Mouse (Mus musculus): Measurements from ENCODE around the gene Plvap. TPM values are rescaled to one million over a fixed set of nuclear protein-coding genes. Genes with fewer than 3 reads are reported as not detected.

The Plvap gene
- total and polyA plus RNA-seq, 3 experiments: 11.7 to 20.4 TPM; not detected in 1

DNA sequence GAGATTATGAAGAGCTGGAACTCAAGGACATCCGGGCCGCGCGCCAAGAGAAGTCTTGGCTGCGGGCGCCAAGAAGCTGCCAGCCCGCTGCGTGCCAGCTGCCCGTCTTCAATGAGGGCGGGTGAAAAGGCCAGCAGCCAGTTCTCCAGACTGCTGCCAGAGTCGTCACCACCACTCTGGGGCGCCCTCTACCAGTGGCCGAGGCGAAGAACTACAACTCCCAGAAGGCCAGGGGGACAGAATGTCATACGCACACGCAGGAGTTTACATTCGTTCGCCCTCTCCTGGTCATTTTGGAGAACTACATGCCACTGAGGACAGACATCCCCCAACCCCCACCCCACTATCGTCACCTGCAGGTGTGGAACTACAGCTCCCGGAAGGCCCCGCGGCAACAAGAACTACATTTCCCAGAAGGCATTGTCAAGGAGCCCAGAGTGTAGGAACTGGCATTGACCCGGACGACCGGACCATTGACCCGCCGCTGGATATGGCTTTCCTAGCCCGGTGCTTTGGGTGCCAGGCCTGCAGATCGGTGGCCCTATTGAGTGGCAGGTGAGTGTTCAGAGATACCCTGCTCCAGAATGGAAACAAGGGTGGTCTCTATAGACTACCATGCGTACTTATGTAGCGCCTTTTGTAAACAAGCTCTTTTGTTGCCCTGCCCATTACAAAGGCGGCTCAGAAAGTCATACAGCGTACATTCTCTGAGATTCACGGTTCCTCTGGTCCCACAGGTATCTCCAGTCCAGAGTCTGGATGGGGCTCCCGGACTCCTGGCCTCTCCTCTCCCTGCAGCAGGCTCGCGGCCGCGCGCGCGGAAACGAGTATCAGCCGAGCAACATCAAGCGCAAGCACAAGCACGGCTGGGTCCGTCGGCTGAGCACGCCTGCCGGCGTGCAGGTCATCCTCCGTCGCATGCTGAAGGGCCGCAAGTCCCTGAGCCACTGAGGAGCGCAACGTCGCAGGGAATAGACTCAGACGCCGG, 46.7 kb downstream of the Plvap start, which contains the start of gene Mrpl34:
Gene Mrpl34, plus strand, starts transcription at position 447 of the 988 bp plus-strand sequence.
- peak; percentile 99 for DNase-seq (ENCODE audit: low read depth, low spot score)
- H3K9me3 ChIP-seq (replicated peaks; ENCODE audit: insufficient read depth, low read length): no peaks in the 10 kb centered on the region
- peaks cover 13% of the 10 kb centered on the region for H3K79me2 ChIP-seq (ENCODE audit: control insufficient read depth, insufficient read depth, low read length, poor library complexity)
- peak within 1 kb of the TSS; percentile 46 for H3K27ac ChIP-seq (ENCODE audit: control insufficient read depth, low read depth, low read length)
- peaks cover 0 to 9% of the 10 kb centered on the region in 2 experiments; a peak in 1 of 4 replicates for H3K36me3 ChIP-seq (ENCODE audit: control insufficient read depth in 1 of 2, insufficient read depth in 2 of 2, low read length in 2 of 2)
- peak within 1 kb of the TSS; percentile 80 for H3K9ac ChIP-seq (ENCODE audit: control insufficient read depth, low read depth, low read length, poor library complexity, severe bottlenecking)
- no peaks in the 10 kb centered on the region for H3K27me3 ChIP-seq (ENCODE audit: control insufficient read depth in 1 of 2, insufficient read depth in 2 of 2, low read length in 2 of 2)
- peaks cover 0 to 18% of the 10 kb centered on the region in 2 experiments; a peak in 2 of 4 replicates for H3K4me1 ChIP-seq (ENCODE audit: control insufficient read depth in 1 of 2, insufficient read depth in 2 of 2, low read length in 2 of 2)
- peak within 1 kb of the TSS; percentile 89 to 95 for H3K4me3 ChIP-seq (ENCODE audit: control insufficient read depth in 1 of 2, insufficient read depth in 1 of 2, low read depth in 2 of 2, low read length in 2 of 2)
- peak in 1 of 2 experiments; percentile 46; a peak in 1 of 4 replicates for TF ChIP-seq EP300 (IDR thresholded peaks at IDR 0.05; ENCODE audit: low read depth in 1 of 2, low read length in 2 of 2)
- TF ChIP-seq MAFK (IDR thresholded peaks at IDR 0.05; ENCODE audit: borderline replicate concordance, low read depth, low read length): no peak
- TF ChIP-seq ZC3H11A (IDR thresholded peaks at IDR 0.05; ENCODE audit: low read depth, low read length): no peak
- TF ChIP-seq CTCF (IDR thresholded peaks at IDR 0.05 in 2 of 3, conservative IDR thresholded peaks at IDR 0.05 in 1 of 3; ENCODE audit: control insufficient read depth in 1 of 3, insufficient read depth in 1 of 3, low read depth in 2 of 3, low read length in 3 of 3, poor library complexity in 1 of 3, severe bottlenecking in 1 of 3): peak; percentile 80 to 99 (median 89)
- peak; percentile 68; the same call in 1 of the 2 replicates for TF ChIP-seq MAZ (IDR thresholded peaks at IDR 0.05; ENCODE audit: low read depth, low read length)
- TF ChIP-seq JUND (IDR thresholded peaks at IDR 0.05; ENCODE audit: low read depth, low read length): no peak
- TF ChIP-seq NRF1 (IDR thresholded peaks at IDR 0.05; ENCODE audit: insufficient read depth, low read depth, low read length, poor library complexity, severe bottlenecking): peak; percentile 70
- no peak for TF ChIP-seq GABPA (IDR thresholded peaks at IDR 0.05; ENCODE audit: low read depth, low read length)
- no peak for TF ChIP-seq E2F4 (IDR thresholded peaks at IDR 0.05; ENCODE audit: borderline replicate concordance, low read depth, low read length)
- TF ChIP-seq USF1 (IDR thresholded peaks at IDR 0.05; ENCODE audit: low read depth, low read length): peak; percentile 61
- peak; percentile 71 for TF ChIP-seq TBP (IDR thresholded peaks at IDR 0.05; ENCODE audit: low read depth, low read length)
- TF ChIP-seq KAT2A (conservative IDR thresholded peaks at IDR 0.05; ENCODE audit: low read depth, low read length): peak; percentile 96
- TF ChIP-seq POLR2AphosphoS2 (IDR thresholded peaks at IDR 0.05; ENCODE audit: low read length): no peak; the same call in 1 of the 2 replicates
- peak; percentile 89 for TF ChIP-seq CHD2 (IDR thresholded peaks at IDR 0.05; ENCODE audit: low read length)
- peak; percentile 80 for TF ChIP-seq BHLHE40 (IDR thresholded peaks at IDR 0.05; ENCODE audit: borderline replicate concordance, low read depth, low read length)
- TF ChIP-seq MAX (IDR thresholded peaks at IDR 0.05; ENCODE audit: low read length): no peak; the same call in none of the 2 replicates
- TF ChIP-seq RCOR1 (IDR thresholded peaks at IDR 0.05; ENCODE audit: low read depth, low read length): no peak
- no peak for TF ChIP-seq POLR2AphosphoS5 (IDR thresholded peaks at IDR 0.05; ENCODE audit: borderline replicate concordance, low read depth, low read length)
- TF ChIP-seq ELF1 (IDR thresholded peaks at IDR 0.05; ENCODE audit: low read depth, low read length): peak; percentile 89
- TF ChIP-seq MYB (IDR thresholded peaks at IDR 0.05; ENCODE audit: low read depth, low read length): no peak
- peak; percentile 96 for TF ChIP-seq MXI1 (IDR thresholded peaks at IDR 0.05; ENCODE audit: low read depth, low read length)
- peak; percentile 49; the same call in 1 of the 2 replicates for TF ChIP-seq SMC3 (IDR thresholded peaks at IDR 0.05; ENCODE audit: low read depth, low read length)
- TF ChIP-seq RAD21 (IDR thresholded peaks at IDR 0.05; ENCODE audit: low read depth, low read length): no peak; the same call in 1 of the 2 replicates
- TF ChIP-seq USF2 (IDR thresholded peaks at IDR 0.05; ENCODE audit: borderline replicate concordance in 1 of 2, insufficient read depth in 1 of 2, low read depth in 1 of 2, low read length in 2 of 2): no peak
- TF ChIP-seq POLR2A (IDR thresholded peaks at IDR 0.05; ENCODE audit: control insufficient read depth in 1 of 2, insufficient read depth in 1 of 2, low read depth in 1 of 2, low read length in 2 of 2, poor library complexity in 1 of 2): peak in 1 of 2 experiments; percentile 73; a peak in 2 of 4 replicates
- TF ChIP-seq TCF12 (IDR thresholded peaks at IDR 0.05; ENCODE audit: low read depth, low read length): peak; percentile 67
- TF ChIP-seq NELFE (IDR thresholded peaks at IDR 0.05; ENCODE audit: low read depth, low read length): peak; percentile 62
- peak; percentile 98 for TF ChIP-seq HCFC1 (IDR thresholded peaks at IDR 0.05; ENCODE audit: low read depth, low read length)
- peak; percentile 68; the same call in 1 of the 2 replicates for TF ChIP-seq ETS1 (IDR thresholded peaks at IDR 0.05; ENCODE audit: low read depth, low read length)
- peak; percentile 65; the same call in 1 of the 2 replicates for TF ChIP-seq MYC (IDR thresholded peaks at IDR 0.05; ENCODE audit: low read depth, low read length)
- no peak for TF ChIP-seq UBTF (IDR thresholded peaks at IDR 0.05; ENCODE audit: borderline replicate concordance, insufficient read depth, low read depth, low read length)
- TF ChIP-seq CHD1 (IDR thresholded peaks at IDR 0.05; ENCODE audit: low read depth, low read length): no peak
- TF ChIP-seq TAL1 (IDR thresholded peaks at IDR 0.05; ENCODE audit: low read length): peak; percentile 18; the same call in 1 of the 2 replicates
- no peak for TF ChIP-seq ZKSCAN1 (IDR thresholded peaks at IDR 0.05; ENCODE audit: low read depth, low read length)

Measured in MEL (cell line).